Mouse (Mus musculus) spleen, adult 18-20 months (tissue): Measurements from ENCODE around the gene Ip6k1.

Source experiments
- DNase-seq, 2 experiments: peaks; one replicate each; pipeline ENCODE4 v3.0.0; 2022; ENCODE audit warnings: mixed read lengths in 2 of 2

Ip6k1 gene

GRCm38 (mm10) chr9:108035331-108036156 lies 33.2 kb downstream of the Ip6k1 start:
- DNase-seq = no peak

GRCm38 (mm10) chr9:108044751-108045492 lies 42.6 kb downstream of the Ip6k1 start:
- no peak for DNase-seq

- DNase-seq = no peak
Measured at GRCm38 (mm10) chr9:108046582-108046981, 44.3 kb downstream of the Ip6k1 start.

GRCm38 (mm10) chr9:108047601-108048565 lies 45.6 kb downstream of the Ip6k1 start:
- DNase-seq = no peak

GRCm38 (mm10) chr9:108048566-108048955 lies 46.3 kb downstream of the Ip6k1 start:
- DNase-seq = no peak

GRCm38 (mm10) chr9:108049016-108049455 lies 46.7 kb downstream of the Ip6k1 start, which contains the start of gene Gmppb:
Gene Gmppb, plus strand, starts transcription at chr9:108049242.
- peak; percentile 89 to 96 for DNase-seq

GRCm38 (mm10) chr9:108049561-108050251 lies 47.4 kb downstream of the Ip6k1 start:
- no peak for DNase-seq

GRCm38 (mm10) chr9:108051184-108051930 lies 49.1 kb downstream of the Ip6k1 start:
- DNase-seq = no peak

GRCm38 (mm10) chr9:108051931-108052220 lies 49.6 kb downstream of the Ip6k1 start:
- DNase-seq = no peak

GRCm38 (mm10) chr9:108052411-108052810 lies 50.1 kb downstream of the Ip6k1 start:
- no peak for DNase-seq

- DNase-seq = peak; percentile 90 to 96
Measured at GRCm38 (mm10) chr9:108052885-108053664, 50.8 kb downstream of the Ip6k1 start, which contains the start of gene Amigo3. Gene Amigo3, plus strand, starts transcription at chr9:108053159.

GRCm38 (mm10) chr9:108053665-108054225 lies 51.4 kb downstream of the Ip6k1 start:
- DNase-seq = no peak

GRCm38 (mm10) chr9:108054331-108055040 lies 52.2 kb downstream of the Ip6k1 start:
- DNase-seq = no peak

- DNase-seq = no peak
Measured at GRCm38 (mm10) chr9:108055061-108055460, 52.8 kb downstream of the Ip6k1 start.

GRCm38 (mm10) chr9:108055661-108056237 lies 53.4 kb downstream of the Ip6k1 start:
- DNase-seq = no peak

- no peak for DNase-seq
Measured at GRCm38 (mm10) chr9:108056361-108057261, 54.3 kb downstream of the Ip6k1 start.

GRCm38 (mm10) chr9:108057262-108057562 lies 54.9 kb downstream of the Ip6k1 start:
- DNase-seq = no peak

- DNase-seq = no peak
Measured at GRCm38 (mm10) chr9:108058291-108058690, 56.0 kb downstream of the Ip6k1 start.
